Mouse (Mus musculus) intestine, embryonic 16.5 days (tissue): ENCODE data around the gene Agpat1. TPM values are rescaled to one million over a fixed set of nuclear protein-coding genes. Genes with fewer than 3 reads are reported as not detected.

ENCODE experiments used
- ATAC-seq: fragments of 200-750 bp; cut with Nextera tagmentation; 2 replicates; pipeline ENCODE4 v1.8.0; 2017; ENCODE audit warnings: moderate TSS enrichment, moderate library complexity
- H3K27ac ChIP-seq: fragments of 300-500 bp; sonication (generic); 2 replicates; pipeline ENCODE4 v1.5.1; 2014; ENCODE audit warnings: mild to moderate bottlenecking, low read length
- H3K27me3 ChIP-seq: fragments of 300-500 bp; sonication (generic); replicated peaks from 2 replicates; pipeline ENCODE4 v1.6.1; 2014; ENCODE audit warnings: low read length, control low read depth, mixed read lengths; ENCODE audit not compliant: control insufficient read depth, insufficient read depth
- H3K36me3 ChIP-seq: fragments of 300-500 bp; sonication (generic); 2 replicates; pipeline ENCODE4 v1.6.1; 2014; ENCODE audit warnings: low read length, control low read depth; ENCODE audit not compliant: control insufficient read depth, insufficient read depth
- H3K4me1 ChIP-seq: fragments of 300-500 bp; sonication (generic); 2 replicates; pipeline ENCODE4 v1.6.1; 2014; ENCODE audit warnings: low read length, control low read depth, mixed read lengths; ENCODE audit not compliant: control insufficient read depth, insufficient read depth
- H3K4me2 ChIP-seq: fragments of 300-500 bp; sonication (generic); 2 replicates; pipeline ENCODE4 v1.6.1; 2014; ENCODE audit warnings: low read depth, low read length, control low read depth
- H3K4me3 ChIP-seq: fragments of 300-500 bp; sonication (generic); 2 replicates; pipeline ENCODE4 v1.5.1; 2014; ENCODE audit warnings: mild to moderate bottlenecking, low read length
- H3K9ac ChIP-seq: fragments of 300-500 bp; sonication (generic); 2 replicates; pipeline ENCODE4 v1.6.1; 2014; ENCODE audit warnings: low read depth, low read length
- H3K9me3 ChIP-seq: fragments of 300-500 bp; sonication (generic); 2 replicates; pipeline ENCODE4 v1.6.1; 2016; ENCODE audit warnings: low read length, control low read depth; ENCODE audit not compliant: control insufficient read depth
- WGBS: fragments of 180-500 bp; shearing (Covaris S2); extraction: QIAGEN DNeasy Blood & Tissue Kit; methylation state at CpG from one replicate; pipeline ENCODE4 v1.1.7; 2014; 5-methylcytosine and 5-hydroxymethylcytosine counted together
- polyA plus RNA-seq: library from polyadenylated mRNA; unstranded; fragments of >200 nt; fragmentation: Nextera tagmentation; extraction: Ambion mirVana; gene quantifications from 2 replicates; pipeline ENCODE4 v1.2.1, GENCODE M21; 2015

Agpat1 gene
- polyA plus RNA-seq, 1 experiment from 2014 or later = 61.8 TPM

- H3K36me3 ChIP-seq = no peaks in the 10 kb centered on the region
- H3K4me1 ChIP-seq = peaks cover 9% of the 10 kb centered on the region
- H3K27ac ChIP-seq = peak within 1 kb of the TSS; percentile 65
- WGBS = 8% methylated on average over 6 of the region's 6 CpGs
- H3K4me2 ChIP-seq = peak within 1 kb of the TSS; percentile 34
- ATAC-seq = peak; percentile 68
- H3K27me3 ChIP-seq = no peaks in the 10 kb centered on the region
- H3K9ac ChIP-seq = peak within 1 kb of the TSS; percentile 46
- no peaks in the 10 kb centered on the region for H3K9me3 ChIP-seq
- peak within 1 kb of the TSS; percentile 16; the same call in 1 of the 2 replicates for H3K4me3 ChIP-seq
Observed at GRCm38 (mm10) chr17:34564003-34564421, 40.0 kb upstream of the Agpat1 start, which contains the start of gene Notch4. Gene Notch4 (plus strand): TSS chr17:34564268.

DNA sequence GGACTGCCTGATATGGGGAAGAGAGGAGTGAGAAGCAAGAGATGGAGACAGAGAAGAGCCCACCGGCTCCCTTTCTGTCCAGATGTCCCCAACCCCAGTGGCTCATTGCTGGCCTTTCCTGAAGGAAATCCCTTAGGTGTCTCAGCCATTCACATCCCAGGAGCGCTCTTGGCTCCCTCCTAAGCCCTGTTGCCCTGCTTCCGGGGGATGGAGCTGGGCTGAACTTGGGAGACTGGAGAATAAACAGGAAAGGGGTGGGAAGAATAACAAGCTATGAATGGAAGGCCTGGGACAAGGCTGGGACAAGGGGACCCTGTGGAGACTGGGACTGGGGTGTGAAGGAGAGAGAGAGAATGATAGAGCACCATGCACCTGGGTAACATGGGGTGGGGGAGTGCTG is 39.3 kb upstream of the Agpat1 start:
- H3K36me3 ChIP-seq = no peaks in the 10 kb centered on the region
- H3K4me1 ChIP-seq = peaks cover 6% of the 10 kb centered on the region
- peak; percentile 22; the same call in 1 of the 2 replicates for ATAC-seq
- peak overlapping the region; percentile 34 for H3K4me2 ChIP-seq
- peak overlapping the region; percentile 16; the same call in 1 of the 2 replicates for H3K4me3 ChIP-seq
- H3K27me3 ChIP-seq = no peaks in the 10 kb centered on the region
- no peaks in the 10 kb centered on the region for H3K9me3 ChIP-seq
- H3K27ac ChIP-seq = peak overlapping the region; percentile 65
- WGBS = 39% methylated on average over 3 of the region's 3 CpGs
- H3K9ac ChIP-seq = peak overlapping the region; percentile 46; the same call in 1 of the 2 replicates

DNA sequence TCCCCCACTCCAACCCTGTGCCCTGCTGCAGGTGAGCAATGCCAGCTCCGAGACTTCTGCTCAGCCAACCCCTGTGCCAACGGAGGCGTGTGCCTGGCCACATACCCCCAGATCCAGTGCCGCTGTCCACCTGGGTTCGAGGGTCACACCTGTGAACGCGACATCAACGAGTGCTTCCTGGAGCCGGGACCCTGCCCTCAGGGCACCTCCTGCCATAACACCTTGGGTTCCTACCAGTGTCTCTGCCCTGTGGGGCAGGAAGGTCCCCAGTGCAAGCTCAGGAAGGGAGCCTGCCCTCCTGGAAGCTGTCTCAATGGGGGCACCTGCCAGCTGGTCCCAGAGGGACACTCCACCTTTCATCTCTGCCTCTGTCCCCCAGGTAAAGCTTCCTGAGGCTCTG is 36.8 kb upstream of the Agpat1 start:
- Histone ChIP-seq H3K4me3 (no peak overlapping the region), H3K27me3 (no peaks in the 10 kb centered on the region), H3K4me1 (peaks cover 6% of the 10 kb centered on the region), H3K9ac (no peak overlapping the region), H3K9me3 (no peaks in the 10 kb centered on the region), H3K36me3 (no peaks in the 10 kb centered on the region), H3K4me2 (no peak overlapping the region), H3K27ac (no peak overlapping the region)
- ATAC-seq = no peak
- 49% methylated on average over 9 of the region's 9 CpGs for WGBS

GRCm38 (mm10) chr17:34568421-34568820 is 35.6 kb upstream of the Agpat1 start:
- 75% methylated on average over 13 of the region's 13 CpGs for WGBS
- H3K4me1 ChIP-seq = peaks cover 9% of the 10 kb centered on the region
- H3K36me3 ChIP-seq = no peaks in the 10 kb centered on the region
- no peaks in the 10 kb centered on the region for H3K9me3 ChIP-seq
- H3K27me3 ChIP-seq = no peaks in the 10 kb centered on the region
- no peak overlapping the region for H3K27ac ChIP-seq
- H3K4me2 ChIP-seq = no peak overlapping the region
- H3K4me3 ChIP-seq = no peak overlapping the region
- no peak for ATAC-seq
- H3K9ac ChIP-seq = no peak overlapping the region; the same call in 1 of the 2 replicates

DNA sequence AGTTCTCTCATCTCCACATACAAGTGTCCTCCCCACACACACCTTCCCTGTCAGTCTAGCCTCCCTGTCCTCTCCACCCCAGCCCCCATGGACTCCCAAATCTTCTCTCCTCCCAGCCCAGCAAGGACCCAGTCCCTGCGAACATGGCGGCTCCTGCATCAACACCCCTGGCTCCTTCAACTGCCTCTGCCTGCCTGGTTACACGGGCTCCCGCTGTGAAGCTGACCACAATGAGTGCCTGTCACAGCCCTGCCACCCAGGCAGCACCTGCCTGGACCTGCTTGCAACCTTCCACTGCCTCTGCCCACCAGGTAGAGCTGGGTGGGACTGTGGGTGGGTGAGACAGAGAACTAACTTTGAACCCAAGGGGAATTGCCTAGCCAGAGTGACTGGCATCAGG is 34.1 kb upstream of the Agpat1 start:
- Histone ChIP-seq H3K4me2 (no peak overlapping the region), H3K9ac (no peak overlapping the region), H3K36me3 (no peaks in the 10 kb centered on the region), H3K27ac (no peak overlapping the region), H3K4me1 (0 out of 2 replicates have a peak, but pooled peaks cover 4% of the 10 kb centered on the region), H3K27me3 (no peaks in the 10 kb centered on the region), H3K4me3 (no peak overlapping the region), H3K9me3 (no peaks in the 10 kb centered on the region)
- 77% methylated on average over 4 of the region's 4 CpGs for WGBS
- ATAC-seq = no peak

GRCm38 (mm10) chr17:34571875-34572274 is 32.2 kb upstream of the Agpat1 start:
- ATAC-seq = no peak
- Histone ChIP-seq H3K27ac (no peak overlapping the region), H3K9ac (no peak overlapping the region), H3K27me3 (no peaks in the 10 kb centered on the region), H3K4me1 (0 out of 2 replicates have a peak, but pooled peaks cover 4% of the 10 kb centered on the region), H3K4me3 (no peak overlapping the region), H3K4me2 (no peak overlapping the region), H3K36me3 (no peaks in the 10 kb centered on the region), H3K9me3 (no peaks in the 10 kb centered on the region)
- WGBS = 21% methylated on average over 5 of the region's 5 CpGs

DNA sequence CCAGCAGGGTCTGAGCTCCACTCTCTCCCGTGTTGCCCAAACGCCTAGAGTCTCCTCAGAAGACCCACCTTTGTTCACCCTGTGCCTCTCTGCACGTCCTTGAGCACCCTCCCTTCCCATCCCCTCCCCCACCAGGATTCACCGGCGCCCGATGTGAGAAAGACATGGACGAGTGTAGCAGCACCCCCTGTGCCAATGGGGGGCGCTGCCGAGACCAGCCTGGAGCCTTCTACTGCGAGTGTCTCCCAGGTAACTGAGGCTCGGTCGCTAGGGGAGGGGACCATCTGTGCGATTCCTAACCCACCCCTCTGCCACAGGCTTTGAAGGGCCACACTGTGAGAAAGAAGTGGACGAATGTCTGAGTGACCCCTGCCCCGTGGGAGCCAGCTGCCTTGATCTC is 31.7 kb upstream of the Agpat1 start:
- H3K9ac ChIP-seq = no peak overlapping the region
- no peak overlapping the region for H3K27ac ChIP-seq
- H3K27me3 ChIP-seq = no peaks in the 10 kb centered on the region
- ATAC-seq = no peak
- H3K36me3 ChIP-seq = no peaks in the 10 kb centered on the region
- WGBS = 16% methylated on average over 15 of the region's 15 CpGs
- H3K9me3 ChIP-seq = no peaks in the 10 kb centered on the region
- no peak overlapping the region for H3K4me3 ChIP-seq
- H3K4me2 ChIP-seq = no peak overlapping the region
- 0 out of 2 replicates have a peak, but pooled peaks cover 4% of the 10 kb centered on the region for H3K4me1 ChIP-seq

DNA sequence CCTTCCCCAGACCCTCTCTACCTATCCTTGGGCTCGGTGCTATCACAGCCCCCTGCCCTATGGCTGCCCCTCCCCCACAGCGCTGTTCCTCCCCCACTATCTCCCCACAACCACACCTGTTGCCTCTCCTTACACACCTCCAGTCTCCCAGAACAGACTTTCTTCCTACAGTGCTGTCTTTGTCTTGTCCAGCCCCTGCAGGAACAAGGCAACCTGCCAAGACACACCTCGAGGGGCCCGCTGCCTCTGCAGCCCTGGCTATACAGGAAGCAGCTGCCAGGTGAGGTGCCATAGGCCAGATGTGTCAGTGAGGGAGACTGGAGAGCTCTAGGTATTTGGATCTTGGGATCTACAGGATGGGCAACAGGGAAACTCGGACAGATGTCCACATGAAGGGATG is 27.5 kb upstream of the Agpat1 start:
- H3K4me1 ChIP-seq = 0 out of 2 replicates have a peak, but pooled peaks cover 4% of the 10 kb centered on the region
- WGBS = 50% methylated on average over 5 of the region's 5 CpGs

GRCm38 (mm10) chr17:34578070-34578469 is 26.0 kb upstream of the Agpat1 start:
- no peak overlapping the region for H3K9ac ChIP-seq
- H3K4me2 ChIP-seq = no peak overlapping the region
- no peaks in the 10 kb centered on the region for H3K27me3 ChIP-seq
- H3K27ac ChIP-seq = no peak overlapping the region
- no peaks in the 10 kb centered on the region for H3K36me3 ChIP-seq
- WGBS = 89% methylated on average over 3 of the region's 3 CpGs
- no peaks in the 10 kb centered on the region for H3K9me3 ChIP-seq
- no peak overlapping the region for H3K4me3 ChIP-seq
- H3K4me1 ChIP-seq = 0 out of 2 replicates have a peak, but pooled peaks cover 4% of the 10 kb centered on the region
- no peak for ATAC-seq

More for the DNA sequence above, 27.5 kb upstream of the Agpat1 start:
- Histone ChIP-seq H3K36me3 (no peaks in the 10 kb centered on the region), H3K27me3 (no peaks in the 10 kb centered on the region), H3K27ac (peak overlapping the region; percentile 58; the same call in 1 of the 2 replicates), H3K9ac (no peak overlapping the region), H3K4me2 (no peak overlapping the region), H3K4me3 (no peak overlapping the region), H3K9me3 (no peaks in the 10 kb centered on the region)
- peak; percentile 88 for ATAC-seq

DNA sequence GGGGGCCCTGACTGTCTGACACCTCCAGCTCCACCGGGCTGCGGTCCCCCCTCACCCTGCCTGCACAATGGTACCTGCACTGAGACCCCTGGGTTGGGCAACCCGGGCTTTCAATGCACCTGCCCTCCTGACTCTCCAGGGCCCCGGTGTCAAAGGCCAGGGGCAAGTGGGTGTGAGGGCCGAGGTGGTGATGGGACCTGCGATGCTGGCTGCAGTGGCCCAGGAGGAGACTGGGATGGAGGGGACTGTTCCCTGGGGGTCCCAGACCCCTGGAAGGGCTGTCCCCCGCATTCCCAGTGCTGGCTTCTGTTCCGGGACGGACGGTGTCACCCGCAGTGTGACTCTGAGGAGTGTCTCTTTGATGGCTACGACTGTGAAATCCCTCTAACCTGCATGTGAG is 21.5 kb upstream of the Agpat1 start:
- Histone ChIP-seq H3K4me1 (peaks cover 12% of the 10 kb centered on the region; the same call in 1 of the 2 replicates), H3K4me3 (no peak overlapping the region), H3K27me3 (no peaks in the 10 kb centered on the region), H3K36me3 (no peaks in the 10 kb centered on the region), H3K27ac (no peak overlapping the region), H3K9ac (no peak overlapping the region), H3K9me3 (no peaks in the 10 kb centered on the region), H3K4me2 (no peak overlapping the region)
- no peak for ATAC-seq
- 88% methylated on average over 12 of the region's 12 CpGs for WGBS
